Mouse (Mus musculus) heart, embryonic 16.5 days (tissue): ENCODE data around the gene Vmn1r54. TPM values are rescaled to one million over a fixed set of nuclear protein-coding genes. Genes with fewer than 3 reads are reported as not detected.
"Not testable (repeated sequence)": the region's sequence is repeated elsewhere in the genome, so short reads cannot be mapped to it uniquely, and the experiment has no call there.

Experiments
- ATAC-seq: fragments of 200-750 bp; cut with Nextera tagmentation; replicated peaks from 2 replicates; pipeline ENCODE4 v1.8.0; 2017; ENCODE audit warnings: moderate number of reproducible peaks; ENCODE audit not compliant: insufficient read depth, low FRiP score; ENCODE audit errors: extremely low read depth
- H3K27ac ChIP-seq: fragments of 300-500 bp; sonication (generic); 2 replicates; pipeline ENCODE4 v1.5.1; 2014; ENCODE audit warnings: mild to moderate bottlenecking, low read length, control low read depth, moderate library complexity
- H3K27me3 ChIP-seq: fragments of 300-500 bp; sonication (generic); 2 replicates; pipeline ENCODE4 v1.6.1; 2014; ENCODE audit warnings: low read length, mixed read lengths; ENCODE audit not compliant: control insufficient read depth, insufficient read depth
- H3K36me3 ChIP-seq: fragments of 300-500 bp; sonication (generic); 2 replicates; pipeline ENCODE4 v1.6.1; 2014; ENCODE audit not compliant: control insufficient read depth, insufficient read depth
- H3K4me1 ChIP-seq: fragments of 300-500 bp; sonication (generic); 2 replicates; pipeline ENCODE4 v1.6.1; 2014; ENCODE audit warnings: low read length, mixed read lengths; ENCODE audit not compliant: control insufficient read depth, insufficient read depth
- H3K4me2 ChIP-seq: fragments of 300-500 bp; sonication (generic); 2 replicates; pipeline ENCODE4 v1.6.1; 2014; ENCODE audit warnings: low read depth, mild to moderate bottlenecking, control low read depth, low read length
- H3K4me3 ChIP-seq: fragments of 300-500 bp; sonication (generic); 2 replicates; pipeline ENCODE4 v1.5.1; 2014; ENCODE audit warnings: mild to moderate bottlenecking, control low read depth, low read length
- H3K9ac ChIP-seq: fragments of 300-500 bp; sonication (generic); 2 replicates; pipeline ENCODE4 v1.6.1; 2014; ENCODE audit warnings: low read length, control low read depth
- H3K9me3 ChIP-seq: fragments of 300-500 bp; sonication (generic); replicated peaks from 2 replicates; pipeline ENCODE4 v1.6.1; 2016; ENCODE audit warnings: low read length; ENCODE audit not compliant: control insufficient read depth
- WGBS: fragments of 180-500 bp; shearing (Covaris S2); extraction: QIAGEN DNeasy Blood & Tissue Kit; methylation state at CpG from one replicate; pipeline ENCODE4 v1.1.7; 2014; 5-methylcytosine and 5-hydroxymethylcytosine counted together
- polyA plus RNA-seq: library from polyadenylated mRNA; unstranded; fragments of >200 nt; fragmentation: Nextera tagmentation; extraction: Ambion mirVana; gene quantifications from 2 replicates; pipeline ENCODE4 v1.2.1, GENCODE M21; 2015

The Vmn1r54 gene
- polyA plus RNA-seq: not detected in 2 replicates

DNA sequence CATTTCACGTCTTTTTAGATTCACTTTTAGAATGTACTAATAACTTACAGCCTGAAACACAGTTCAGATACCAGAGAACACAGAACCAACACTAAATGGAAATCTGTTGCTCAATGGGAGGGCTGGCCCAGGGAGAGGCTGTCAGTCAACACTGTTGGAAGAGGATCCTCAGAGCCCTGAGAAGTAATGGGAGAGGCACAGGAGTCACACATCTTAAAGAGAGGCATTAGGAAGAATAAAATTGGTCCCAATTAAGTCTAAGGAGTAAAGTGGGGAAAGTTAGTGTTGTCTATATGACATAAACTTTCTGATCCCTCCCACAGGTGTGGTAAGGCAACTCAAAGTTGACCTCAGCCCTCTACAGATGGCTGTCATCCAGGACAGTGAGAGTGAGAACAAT is at the start of gene Vmn1r54:
Gene Vmn1r54, plus strand, starts transcription at position 301 of the 400 bp plus-strand sequence.
- ATAC-seq: no peak
- Histone ChIP-seq H3K36me3 (no peaks in the 10 kb centered on the region), H3K4me2 (no peak within 1 kb of the TSS), H3K4me1 (no peaks in the 10 kb centered on the region), H3K9ac (no peak within 1 kb of the TSS), H3K27me3 (no peaks in the 10 kb centered on the region), H3K9me3 (no peaks in the 10 kb centered on the region), H3K4me3 (no peak within 1 kb of the TSS), H3K27ac (no peak within 1 kb of the TSS)
- WGBS: 61% methylated on average over 1 of the region's 1 CpGs

GRCm38 (mm10) chr6:90202493-90202892 is 43.6 kb upstream of the Vmn1r54 start, which contains the start of gene V1ra8:
Gene V1ra8 (plus strand): TSS chr6:90202793.
- WGBS: 57% methylated on average over 1 of the region's 2 CpGs
- ATAC-seq: not testable (repeated sequence)

GRCm38 (mm10) chr6:90224338-90224737 is 21.8 kb upstream of the Vmn1r54 start, which contains the start of gene Vmn1r53:
Gene Vmn1r53 (minus strand): TSS chr6:90224438.
- no peak within 1 kb of the TSS for H3K27ac ChIP-seq
- no peak for ATAC-seq

More at GRCm38 (mm10) chr6:90202493-90202892, 43.6 kb upstream of the Vmn1r54 start, which contains the start of gene V1ra8:
- H3K9me3 ChIP-seq, H3K9ac ChIP-seq, H3K36me3 ChIP-seq, H3K4me2 ChIP-seq, H3K27me3 ChIP-seq, H3K4me1 ChIP-seq, H3K4me3 ChIP-seq, H3K27ac ChIP-seq: not testable (repeated sequence)

GRCm38 (mm10) chr6:90232114-90232513 is 14.0 kb upstream of the Vmn1r54 start:
- not testable (repeated sequence) for H3K4me2 ChIP-seq, H3K36me3 ChIP-seq, ATAC-seq, H3K9me3 ChIP-seq, H3K9ac ChIP-seq, H3K4me3 ChIP-seq, H3K4me1 ChIP-seq, H3K27me3 ChIP-seq, H3K27ac ChIP-seq
- WGBS: 77% methylated on average over 4 of the region's 4 CpGs

More at GRCm38 (mm10) chr6:90224338-90224737, 21.8 kb upstream of the Vmn1r54 start, which contains the start of gene Vmn1r53:
- Histone ChIP-seq H3K9ac (no peak within 1 kb of the TSS), H3K4me3 (no peak within 1 kb of the TSS), H3K27me3 (no peaks in the 10 kb centered on the region), H3K9me3 (no peaks in the 10 kb centered on the region), H3K4me1 (no peaks in the 10 kb centered on the region), H3K36me3 (no peaks in the 10 kb centered on the region), H3K4me2 (no peak within 1 kb of the TSS)
- 83% methylated on average over 1 of the region's 1 CpGs for WGBS

- ATAC-seq: no peak
- WGBS: 57% methylated on average over 27 of the region's 27 CpGs
- H3K9me3 ChIP-seq: peaks cover 7% of the 10 kb centered on the region; the same call in 1 of the 2 replicates
- H3K9ac ChIP-seq: no peak overlapping the region
- H3K4me3 ChIP-seq: no peak overlapping the region
- no peaks in the 10 kb centered on the region for H3K36me3 ChIP-seq
- no peak overlapping the region; the same call in 1 of the 2 replicates for H3K4me2 ChIP-seq
- H3K27ac ChIP-seq: no peak overlapping the region
- no peaks in the 10 kb centered on the region for H3K4me1 ChIP-seq
- H3K27me3 ChIP-seq: no peaks in the 10 kb centered on the region
Measured at GRCm38 (mm10) chr6:90232681-90233080, 13.4 kb upstream of the Vmn1r54 start.

GRCm38 (mm10) chr6:90244019-90244418 is 2.1 kb upstream of the Vmn1r54 start:
- no peak overlapping the region for H3K4me2 ChIP-seq
- no peak overlapping the region for H3K4me3 ChIP-seq
- WGBS: 70% methylated on average over 3 of the region's 3 CpGs
- H3K36me3 ChIP-seq: no peaks in the 10 kb centered on the region
- ATAC-seq: no peak
- no peak overlapping the region for H3K27ac ChIP-seq
- H3K27me3 ChIP-seq: no peaks in the 10 kb centered on the region
- H3K9ac ChIP-seq: no peak overlapping the region
- H3K4me1 ChIP-seq: no peaks in the 10 kb centered on the region
- H3K9me3 ChIP-seq: no peaks in the 10 kb centered on the region

- WGBS: 45% methylated on average over 12 of the region's 12 CpGs
- Histone ChIP-seq H3K4me1 (no peaks in the 10 kb centered on the region), H3K27me3 (no peaks in the 10 kb centered on the region), H3K27ac (no peak overlapping the region), H3K9ac (no peak overlapping the region), H3K4me3 (no peak overlapping the region), H3K36me3 (no peaks in the 10 kb centered on the region), H3K9me3 (peaks cover 2% of the 10 kb centered on the region; the same call in 1 of the 2 replicates), H3K4me2 (no peak overlapping the region)
- ATAC-seq: no peak
Measured at GRCm38 (mm10) chr6:90288265-90288664, 42.2 kb downstream of the Vmn1r54 start.

DNA sequence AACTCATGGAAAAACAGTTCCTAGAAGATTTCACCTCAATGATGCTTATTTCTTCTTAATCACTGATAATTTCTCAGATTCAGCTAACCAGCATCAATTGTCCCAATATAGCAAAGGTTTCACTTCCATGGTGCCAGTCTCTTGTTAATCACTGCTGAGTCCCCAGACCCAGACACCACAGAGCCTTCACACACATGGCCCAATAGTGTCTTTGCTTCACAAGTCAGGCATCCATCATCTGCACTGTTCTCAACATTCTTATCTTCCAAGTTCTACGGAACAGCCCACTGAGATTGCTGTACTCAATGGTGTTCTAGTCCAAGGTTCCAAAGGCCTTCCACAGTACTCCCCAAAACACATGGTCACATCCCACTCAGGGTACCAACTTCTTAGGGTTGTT is 54.8 kb downstream of the Vmn1r54 start, which contains the start of gene BC048671:
Gene BC048671, plus strand, starts transcription at position 301 of the 400 bp plus-strand sequence.
- Histone ChIP-seq H3K4me1 (no peaks in the 10 kb centered on the region), H3K36me3 (no peaks in the 10 kb centered on the region), H3K27ac (no peak within 1 kb of the TSS), H3K27me3 (no peaks in the 10 kb centered on the region), H3K9me3 (no peaks in the 10 kb centered on the region), H3K4me3 (no peak within 1 kb of the TSS), H3K4me2 (no peak within 1 kb of the TSS), H3K9ac (no peak within 1 kb of the TSS)
- 81% methylated on average over 1 of the region's 1 CpGs for whole genome bisulfite sequencing
- ATAC-seq: no peak

- 67% methylated on average over 6 of the region's 6 CpGs for WGBS
- Histone ChIP-seq H3K9ac (no peak overlapping the region), H3K9me3 (0 out of 2 replicates have a peak, but pooled peaks cover 4% of the 10 kb centered on the region), H3K4me1 (no peaks in the 10 kb centered on the region), H3K27me3 (0 out of 2 replicates have a peak, but pooled peaks cover 2% of the 10 kb centered on the region), H3K4me3 (no peak overlapping the region), H3K4me2 (no peak overlapping the region), H3K36me3 (no peaks in the 10 kb centered on the region), H3K27ac (no peak overlapping the region)
- no peak for ATAC-seq
Measured at GRCm38 (mm10) chr6:90306315-90306975, 60.3 kb downstream of the Vmn1r54 start.
